Mouse (Mus musculus) MEL (cell line): ENCODE data around the gene Arhgap29. TPM values are rescaled to one million over a fixed set of nuclear protein-coding genes. Genes with fewer than 3 reads are reported as not detected.

Experiments used
- DNase-seq: peaks from one replicate; pipeline ENCODE4 v3.0.0; 2011; ENCODE audit warnings: low read depth, low spot score
- H3K27ac ChIP-seq: 2 replicates; pipeline ENCODE4 v1.5.1; 2012; ENCODE audit warnings: low read depth, mild to moderate bottlenecking, control low read depth, low read length, moderate library complexity; ENCODE audit not compliant: control insufficient read depth
- H3K27me3 ChIP-seq, 2 experiments: fragments of 150-350 bp in 1 of 2; sonication (generic) in 1 of 2; 2 replicates each; pipeline ENCODE4 v1.6.1; 2012; ENCODE audit warnings: low read length in 2 of 2, mild to moderate bottlenecking in 2 of 2, improper control_type of control experiment in 1 of 2, moderate library complexity in 1 of 2; ENCODE audit not compliant: insufficient read depth in 2 of 2, control insufficient read depth in 1 of 2
- H3K36me3 ChIP-seq, 2 experiments: 2 replicates each; pipeline ENCODE4 v1.6.1; 2012 to 2014; ENCODE audit warnings: low read length in 2 of 2, improper control_type of control experiment in 1 of 2, inconsistent platforms in 1 of 2, mild to moderate bottlenecking in 1 of 2; ENCODE audit not compliant: insufficient read depth in 2 of 2, control insufficient read depth in 1 of 2
- H3K4me1 ChIP-seq, 2 experiments: fragments of 150-350 bp in 1 of 2; sonication (generic) in 1 of 2; 2 replicates each; pipeline ENCODE4 v1.6.1; 2012; ENCODE audit warnings: low read length in 2 of 2, improper control_type of control experiment in 1 of 2, mild to moderate bottlenecking in 1 of 2; ENCODE audit not compliant: insufficient read depth in 2 of 2, control insufficient read depth in 1 of 2
- H3K4me3 ChIP-seq, 2 experiments: fragments of 150-350 bp in 1 of 2; sonication (generic) in 1 of 2; 2 replicates each; pipeline ENCODE4 v1.5.1; 2012; ENCODE audit warnings: low read depth in 2 of 2, low read length in 2 of 2, mild to moderate bottlenecking in 2 of 2, moderate library complexity in 2 of 2, control low read depth in 1 of 2, improper control_type of control experiment in 1 of 2; ENCODE audit not compliant: control insufficient read depth in 1 of 2, insufficient read depth in 1 of 2
- H3K79me2 ChIP-seq: 2 replicates; pipeline ENCODE4 v1.6.1; 2012; ENCODE audit warnings: mild to moderate bottlenecking, low read length, moderate library complexity; ENCODE audit not compliant: control insufficient read depth, poor library complexity, insufficient read depth
- H3K9ac ChIP-seq: 2 replicates; pipeline ENCODE4 v1.6.1; 2012; ENCODE audit warnings: low read depth, mild to moderate bottlenecking, control low read depth, low read length, moderate library complexity; ENCODE audit not compliant: control insufficient read depth, poor library complexity, severe bottlenecking
- H3K9me3 ChIP-seq: fragments of 150-350 bp; sonication (generic); replicated peaks from 2 replicates; pipeline ENCODE4 v1.6.1; 2012; ENCODE audit warnings: mild to moderate bottlenecking, low read length, improper control_type of control experiment, moderate library complexity; ENCODE audit not compliant: insufficient read depth
- CHD1 ChIP-seq: IDR thresholded peaks from 2 replicates; pipeline ENCODE4 v1.6.1; 2012; ENCODE audit warnings: low read depth, mild to moderate bottlenecking, inconsistent platforms, low read length, improper control_type of control experiment
- CHD2 ChIP-seq: IDR thresholded peaks from 2 replicates; pipeline ENCODE4 v1.6.1; 2011; ENCODE audit warnings: low read length, improper control_type of control experiment
- CTCF ChIP-seq, 3 experiments: IDR thresholded peaks in 2 of 3; conservative IDR thresholded peaks in 1 of 3; 2 replicates each; pipeline ENCODE4 v1.5.1; 2011 to 2012; ENCODE audit warnings: low read length in 3 of 3, low read depth in 2 of 3, mild to moderate bottlenecking in 2 of 3, improper control_type of control experiment in 1 of 3, inconsistent platforms in 1 of 3, mixed read lengths in 1 of 3, moderate library complexity in 1 of 3; ENCODE audit not compliant: control insufficient read depth in 1 of 3, insufficient read depth in 1 of 3, poor library complexity in 1 of 3, severe bottlenecking in 1 of 3
- ELF1 ChIP-seq: IDR thresholded peaks from 2 replicates; pipeline ENCODE4 v1.6.1; 2014; ENCODE audit warnings: low read depth, mild to moderate bottlenecking, inconsistent platforms, low read length, improper control_type of control experiment, moderate library complexity
- EP300 ChIP-seq, 2 experiments: IDR thresholded peaks; 2 replicates each; pipeline ENCODE4 v1.6.1; 2011; ENCODE audit warnings: improper control_type of control experiment in 2 of 2, low read length in 2 of 2, low read depth in 1 of 2, mild to moderate bottlenecking in 1 of 2
- GABPA ChIP-seq: IDR thresholded peaks from 2 replicates; pipeline ENCODE4 v1.6.1; 2012; ENCODE audit warnings: low read depth, mild to moderate bottlenecking, inconsistent platforms, low read length, improper control_type of control experiment, moderate library complexity
- HCFC1 ChIP-seq: IDR thresholded peaks from 2 replicates; pipeline ENCODE4 v1.6.1; 2012; ENCODE audit warnings: low read depth, mild to moderate bottlenecking, inconsistent platforms, low read length, improper control_type of control experiment, moderate library complexity
- JUND ChIP-seq: IDR thresholded peaks from 2 replicates; pipeline ENCODE4 v1.6.1; 2011; ENCODE audit warnings: low read depth, mild to moderate bottlenecking, improper control_type of control experiment, low read length
- KAT2A ChIP-seq: conservative IDR thresholded peaks from 2 replicates; pipeline ENCODE4 v1.6.1; 2012; ENCODE audit warnings: low read depth, low read length, improper control_type of control experiment, inconsistent platforms
- MAFK ChIP-seq: IDR thresholded peaks from 2 replicates; pipeline ENCODE4 v1.6.1; 2011; ENCODE audit warnings: low read depth, mild to moderate bottlenecking, low read length, improper control_type of control experiment, borderline replicate concordance
- MAX ChIP-seq: IDR thresholded peaks from 2 replicates; pipeline ENCODE4 v1.6.1; 2011; ENCODE audit warnings: low read length, improper control_type of control experiment
- MAZ ChIP-seq: IDR thresholded peaks from 2 replicates; pipeline ENCODE4 v1.6.1; 2012; ENCODE audit warnings: low read depth, mild to moderate bottlenecking, inconsistent platforms, low read length, improper control_type of control experiment
- MXI1 ChIP-seq: IDR thresholded peaks from 2 replicates; pipeline ENCODE4 v1.6.1; 2011; ENCODE audit warnings: mild to moderate bottlenecking, low read depth, low read length, improper control_type of control experiment
- NELFE ChIP-seq: IDR thresholded peaks from 2 replicates; pipeline ENCODE4 v1.6.1; 2011; ENCODE audit warnings: low read depth, low read length, improper control_type of control experiment
- NRF1 ChIP-seq: IDR thresholded peaks from 2 replicates; pipeline ENCODE4 v1.6.1; 2014; ENCODE audit warnings: low read depth, mild to moderate bottlenecking, inconsistent platforms, low read length, improper control_type of control experiment, moderate library complexity; ENCODE audit not compliant: poor library complexity, insufficient read depth, severe bottlenecking
- POLR2A ChIP-seq, 2 experiments: IDR thresholded peaks; 2 replicates each; pipeline ENCODE4 v1.6.1; 2011 to 2012; ENCODE audit warnings: low read length in 2 of 2, mild to moderate bottlenecking in 2 of 2, control low read depth in 1 of 2, improper control_type of control experiment in 1 of 2, low read depth in 1 of 2, moderate library complexity in 1 of 2; ENCODE audit not compliant: control insufficient read depth in 1 of 2, insufficient read depth in 1 of 2, poor library complexity in 1 of 2
- POLR2AphosphoS5 ChIP-seq: IDR thresholded peaks from 2 replicates; pipeline ENCODE4 v1.6.1; 2012; ENCODE audit warnings: low read depth, borderline replicate concordance, mild to moderate bottlenecking, inconsistent platforms, low read length, moderate library complexity, mixed read lengths
- RCOR1 ChIP-seq: IDR thresholded peaks from 2 replicates; pipeline ENCODE4 v1.6.1; 2012; ENCODE audit warnings: low read depth, mild to moderate bottlenecking, inconsistent platforms, low read length, improper control_type of control experiment
- TAL1 ChIP-seq: IDR thresholded peaks from 2 replicates; pipeline ENCODE4 v1.6.1; 2012; ENCODE audit warnings: mild to moderate bottlenecking, inconsistent platforms, low read length, moderate library complexity, mixed read lengths
- TBP ChIP-seq: IDR thresholded peaks from 2 replicates; pipeline ENCODE4 v1.8.0; 2011; ENCODE audit warnings: low read depth, low read length, improper control_type of control experiment
- UBTF ChIP-seq: IDR thresholded peaks from 2 replicates; pipeline ENCODE4 v1.6.1; 2012; ENCODE audit warnings: low read depth, mild to moderate bottlenecking, inconsistent platforms, low read length, improper control_type of control experiment, moderate library complexity, borderline replicate concordance; ENCODE audit not compliant: insufficient read depth
- USF1 ChIP-seq: IDR thresholded peaks from 2 replicates; pipeline ENCODE4 v1.6.1; 2014; ENCODE audit warnings: low read depth, mild to moderate bottlenecking, inconsistent platforms, low read length, improper control_type of control experiment, moderate library complexity
- ZC3H11A ChIP-seq: IDR thresholded peaks from 2 replicates; pipeline ENCODE4 v1.6.1; 2012; ENCODE audit warnings: low read depth, mild to moderate bottlenecking, inconsistent platforms, low read length, improper control_type of control experiment
- ZKSCAN1 ChIP-seq: IDR thresholded peaks from 2 replicates; pipeline ENCODE4 v1.6.1; 2012; ENCODE audit warnings: low read depth, mild to moderate bottlenecking, inconsistent platforms, low read length, improper control_type of control experiment, moderate library complexity
- ZNF384 ChIP-seq: IDR thresholded peaks from 2 replicates; pipeline ENCODE4 v1.6.1; 2012; ENCODE audit warnings: low read depth, mild to moderate bottlenecking, inconsistent platforms, low read length, improper control_type of control experiment
- polyA plus RNA-seq, 2 experiments: library from polyadenylated mRNA; stranded (reverse) in 1 of 2; unstranded in 1 of 2; fragments of >175 nt in 1 of 2; fragments of >200 nt in 1 of 2; gene quantifications; 2 replicates each; pipeline versions ENCODE4 v1.2.1 to v1.2.4; 2012; ENCODE audit warnings: low replicate concordance in 2 of 2, low read depth in 1 of 2; ENCODE audit not compliant: insufficient read length in 2 of 2, insufficient read depth in 1 of 2, missing spikeins in 1 of 2
- total RNA-seq: library from RNA; depleted of rRNA; stranded (reverse); fragments of 300-350 nt; gene quantifications from 2 replicates; pipeline ENCODE4 v1.2.3, GENCODE M21; 2012; rRNA removed

Arhgap29 gene
- total RNA-seq (0.23 and 0.36 TPM in 2 replicates), polyA plus RNA-seq (under 1 TPM in 1 of 2 experiments, not detected in 1; 0.19 TPM)

- no peaks in the 10 kb centered on the region for H3K9me3 ChIP-seq
- H3K27me3 ChIP-seq = no peaks in the 10 kb centered on the region
- TF ChIP-seq ZC3H11A (no peak), MAX (no peak), USF1 (no peak), TBP (no peak), CTCF (IDR thresholded peaks at IDR 0.05 in 2 of 3, conservative IDR thresholded peaks at IDR 0.05 in 1 of 3; ENCODE audit: control insufficient read depth in 1 of 3, insufficient read depth in 1 of 3, low read depth in 2 of 3, low read length in 3 of 3, poor library complexity in 1 of 3, severe bottlenecking in 1 of 3) (no peak), POLR2A (IDR thresholded peaks at IDR 0.05; ENCODE audit: control insufficient read depth in 1 of 2, insufficient read depth in 1 of 2, low read depth in 1 of 2, low read length in 2 of 2, poor library complexity in 1 of 2) (no peak), MAFK (no peak), MXI1 (no peak), GABPA (no peak), NELFE (no peak), ELF1 (no peak), KAT2A (no peak), HCFC1 (no peak), NRF1 (no peak), JUND (no peak), ZKSCAN1 (no peak), UBTF (no peak), POLR2AphosphoS5 (no peak), CHD1 (no peak), RCOR1 (no peak)
- no peaks in the 10 kb centered on the region for H3K4me1 ChIP-seq
- no peak for DNase-seq
- no peaks in the 10 kb centered on the region for H3K79me2 ChIP-seq
- H3K36me3 ChIP-seq = no peaks in the 10 kb centered on the region
- H3K27ac ChIP-seq = no peak within 1 kb of the TSS
- H3K9ac ChIP-seq = no peak within 1 kb of the TSS
- no peak within 1 kb of the TSS for H3K4me3 ChIP-seq
Measured at GRCm38 (mm10) chr3:121952041-121952591, at the start of gene Arhgap29. Arhgap29 (plus strand) TSS chr3:121952541.

- H3K4me3 ChIP-seq = no peak overlapping the region
- no peak overlapping the region for H3K9ac ChIP-seq
- H3K79me2 ChIP-seq = no peaks in the 10 kb centered on the region
- no peaks in the 10 kb centered on the region for H3K36me3 ChIP-seq
- H3K27ac ChIP-seq = no peak overlapping the region
- TF ChIP-seq JUND (no peak), UBTF (no peak), MAZ (no peak), NELFE (no peak), CTCF (IDR thresholded peaks at IDR 0.05 in 2 of 3, conservative IDR thresholded peaks at IDR 0.05 in 1 of 3; ENCODE audit: control insufficient read depth in 1 of 3, insufficient read depth in 1 of 3, low read depth in 2 of 3, low read length in 3 of 3, poor library complexity in 1 of 3, severe bottlenecking in 1 of 3) (no peak), MXI1 (no peak), NRF1 (no peak), TAL1 (no peak), POLR2A (IDR thresholded peaks at IDR 0.05; ENCODE audit: control insufficient read depth in 1 of 2, insufficient read depth in 1 of 2, low read depth in 1 of 2, low read length in 2 of 2, poor library complexity in 1 of 2) (no peak), ZNF384 (no peak), EP300 (IDR thresholded peaks at IDR 0.05; ENCODE audit: low read depth in 1 of 2, low read length in 2 of 2) (no peak), CHD2 (no peak), MAFK (no peak), ZC3H11A (no peak)
- no peaks in the 10 kb centered on the region for H3K9me3 ChIP-seq
- DNase-seq = no peak
- no peaks in the 10 kb centered on the region for H3K4me1 ChIP-seq
- H3K27me3 ChIP-seq = peaks cover 0 to 1% of the 10 kb centered on the region in 2 experiments; a peak in 2 of 4 replicates
Measured at GRCm38 (mm10) chr3:121902729-121903128, 49.6 kb upstream of the Arhgap29 start.
